Mouse (Mus musculus): ENCODE measurements at regions not wholly inside any gene's neighbourhood (a gene's known extent, or its start where the extent isn't known, plus 50 kb on each side); places are given as distances from the start of the nearest gene placed in this dataset.

GRCm38 (mm10) chr8:54451323-54452021 lies 77.9 kb upstream of the Asb5 start:
- DNase-seq, result no peak

GRCm38 (mm10) chr8:54464977-54465376 lies 64.4 kb upstream of the Asb5 start:
- no peak for DNase-seq

GRCm38 (mm10) chr8:54465458-54466102 lies 63.8 kb upstream of the Asb5 start:
- DNase-seq, result no peak
